Mouse (Mus musculus) MEL (cell line): Measurements from ENCODE around the gene Ift57.

Experiments used
- CTCF ChIP-seq, 3 experiments: IDR thresholded peaks in 2 of 3; conservative IDR thresholded peaks in 1 of 3; 2 replicates each; pipeline ENCODE4 v1.5.1; 2011 to 2012; ENCODE audit warnings: low read length in 3 of 3, low read depth in 2 of 3, mild to moderate bottlenecking in 2 of 3, improper control_type of control experiment in 1 of 3, inconsistent platforms in 1 of 3, mixed read lengths in 1 of 3, moderate library complexity in 1 of 3; ENCODE audit not compliant: control insufficient read depth in 1 of 3, insufficient read depth in 1 of 3, poor library complexity in 1 of 3, severe bottlenecking in 1 of 3
- EP300 ChIP-seq, 2 experiments: IDR thresholded peaks; 2 replicates each; pipeline ENCODE4 v1.6.1; 2011; ENCODE audit warnings: improper control_type of control experiment in 2 of 2, low read length in 2 of 2, low read depth in 1 of 2, mild to moderate bottlenecking in 1 of 2
- GATA1 ChIP-seq: IDR thresholded peaks from 2 replicates; pipeline ENCODE4 v1.6.1; 2011; ENCODE audit warnings: low read depth, low read length, improper control_type of control experiment
- HCFC1 ChIP-seq: IDR thresholded peaks from 2 replicates; pipeline ENCODE4 v1.6.1; 2012; ENCODE audit warnings: low read depth, mild to moderate bottlenecking, inconsistent platforms, low read length, improper control_type of control experiment, moderate library complexity
- MAX ChIP-seq: IDR thresholded peaks from 2 replicates; pipeline ENCODE4 v1.6.1; 2011; ENCODE audit warnings: low read length, improper control_type of control experiment
- MEF2A ChIP-seq: IDR thresholded peaks from 2 replicates; pipeline ENCODE4 v1.6.1; 2014; ENCODE audit warnings: low read depth, mild to moderate bottlenecking, inconsistent platforms, low read length, improper control_type of control experiment; ENCODE audit not compliant: poor library complexity, insufficient replicate concordance, severe bottlenecking; ENCODE audit errors: extremely low read depth
- MYB ChIP-seq: IDR thresholded peaks from 2 replicates; pipeline ENCODE4 v1.6.1; 2011; ENCODE audit warnings: mild to moderate bottlenecking, low read depth, low read length, improper control_type of control experiment
- NELFE ChIP-seq: IDR thresholded peaks from 2 replicates; pipeline ENCODE4 v1.6.1; 2011; ENCODE audit warnings: low read depth, low read length, improper control_type of control experiment
- NRF1 ChIP-seq: IDR thresholded peaks from 2 replicates; pipeline ENCODE4 v1.6.1; 2014; ENCODE audit warnings: low read depth, mild to moderate bottlenecking, inconsistent platforms, low read length, improper control_type of control experiment, moderate library complexity; ENCODE audit not compliant: poor library complexity, insufficient read depth, severe bottlenecking
- POLR2A ChIP-seq, 2 experiments: IDR thresholded peaks; 2 replicates each; pipeline ENCODE4 v1.6.1; 2011 to 2012; ENCODE audit warnings: low read length in 2 of 2, mild to moderate bottlenecking in 2 of 2, control low read depth in 1 of 2, improper control_type of control experiment in 1 of 2, low read depth in 1 of 2, moderate library complexity in 1 of 2; ENCODE audit not compliant: control insufficient read depth in 1 of 2, insufficient read depth in 1 of 2, poor library complexity in 1 of 2
- SIN3A ChIP-seq: IDR thresholded peaks from 2 replicates; pipeline ENCODE4 v1.6.1; 2012; ENCODE audit warnings: low read length, improper control_type of control experiment, inconsistent platforms
- TAL1 ChIP-seq: IDR thresholded peaks from 2 replicates; pipeline ENCODE4 v1.6.1; 2012; ENCODE audit warnings: mild to moderate bottlenecking, inconsistent platforms, low read length, moderate library complexity, mixed read lengths
- USF2 ChIP-seq, 2 experiments: IDR thresholded peaks; 2 replicates each; pipeline ENCODE4 v1.6.1; 2011 to 2012; ENCODE audit warnings: improper control_type of control experiment in 2 of 2, low read length in 2 of 2, borderline replicate concordance in 1 of 2, inconsistent platforms in 1 of 2, low read depth in 1 of 2, mild to moderate bottlenecking in 1 of 2; ENCODE audit not compliant: insufficient read depth in 1 of 2

DNA sequence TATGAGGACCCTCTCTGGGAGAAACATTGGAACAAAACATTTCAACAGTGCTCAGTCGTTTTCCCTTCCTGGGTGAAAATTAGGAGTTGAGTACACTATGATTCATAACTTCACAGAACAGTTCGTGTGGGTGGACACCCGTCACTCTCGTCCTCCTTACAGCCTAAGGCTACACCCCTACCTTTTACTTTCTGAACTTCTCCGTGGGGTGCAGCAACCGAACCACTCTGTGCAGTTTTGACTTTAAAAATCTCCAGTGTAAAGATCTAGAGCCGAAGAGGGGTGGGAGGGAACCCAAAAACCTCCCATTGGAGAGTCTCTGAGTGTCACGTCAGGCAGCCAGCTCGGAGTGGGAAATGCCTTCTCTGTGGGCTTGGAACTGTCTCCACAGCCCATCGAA lies 107.9 kb downstream of the Ift57 start:
- no peak for TF ChIP-seq POLR2A (IDR thresholded peaks at IDR 0.05; ENCODE audit: control insufficient read depth in 1 of 2, insufficient read depth in 1 of 2, low read depth in 1 of 2, low read length in 2 of 2, poor library complexity in 1 of 2)
- TF ChIP-seq EP300 (IDR thresholded peaks at IDR 0.05; ENCODE audit: low read depth in 1 of 2, low read length in 2 of 2) = no peak
- no peak for TF ChIP-seq CTCF (IDR thresholded peaks at IDR 0.05 in 2 of 3, conservative IDR thresholded peaks at IDR 0.05 in 1 of 3; ENCODE audit: control insufficient read depth in 1 of 3, insufficient read depth in 1 of 3, low read depth in 2 of 3, low read length in 3 of 3, poor library complexity in 1 of 3, severe bottlenecking in 1 of 3)
- no peak for TF ChIP-seq GATA1
- TF ChIP-seq MAX = no peak
- TF ChIP-seq NRF1 = no peak
- no peak for TF ChIP-seq MEF2A
- TF ChIP-seq NELFE = no peak
- TF ChIP-seq HCFC1 = no peak
- TF ChIP-seq USF2 (IDR thresholded peaks at IDR 0.05; ENCODE audit: borderline replicate concordance in 1 of 2, insufficient read depth in 1 of 2, low read depth in 1 of 2, low read length in 2 of 2) = no peak
- no peak for TF ChIP-seq SIN3A
- TF ChIP-seq TAL1 = no peak
- TF ChIP-seq MYB = no peak
